ENCODE assay signal across 9 mouse cellular contexts in the genomic region with DNA sequence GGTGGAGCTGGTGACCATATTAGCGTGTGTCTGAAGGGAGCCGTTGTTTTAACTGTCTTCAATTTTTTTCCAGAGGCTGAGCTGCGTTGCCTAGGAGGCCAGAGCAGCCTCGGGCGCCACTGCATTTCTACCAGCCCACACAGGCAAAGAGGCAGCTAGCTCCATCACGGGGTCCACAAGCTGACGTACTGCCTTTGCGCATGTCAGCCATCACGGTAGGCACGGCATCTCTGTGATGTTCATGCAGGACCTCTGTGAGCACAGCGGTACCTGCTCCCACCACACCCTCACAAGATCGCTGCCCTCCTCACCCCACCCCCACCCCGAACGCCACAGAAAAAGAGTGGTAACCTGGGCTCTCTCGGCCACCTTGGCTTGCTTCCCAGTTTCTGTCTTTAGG.
A peak's percentile ranks its signal among the peaks of the same experiment; 100 is the strongest.
DNase-seq lines count a peak whose midpoint lies in the region; ATAC-seq and TF ChIP-seq lines count a peak whose summit lies in the region.
"Had no signal": no experiment of that assay in that cellular context is flagged by ENCODE, and none has a peak within 500 bp of the region (broad histone marks: within the 10 kb centered on the region; RNA-seq: fewer than 3 reads in every experiment).

No protein-coding gene starts in this region.

- peaks cover 30% of the 10 kb centered on the region for H3K4me1 ChIP-seq in heart, embryonic 15.5 days (replicated peaks)
- H3K4me1 ChIP-seq in heart, adult 2 months (ENCODE audit: control insufficient read depth, insufficient read depth, low read length), result peaks cover 4% of the 10 kb centered on the region
- peaks cover 18% of the 10 kb centered on the region for H3K4me1 ChIP-seq in neural tube, embryonic 15.5 days

- H3K4me3 ChIP-seq in heart, embryonic 15.5 days, result 0 out of 2 replicates have a peak overlapping the region, but pooled peaks have one; percentile 10
- no peak overlapping the region for H3K4me3 ChIP-seq in heart, adult 2 months
- no peak overlapping the region for H3K4me3 ChIP-seq in neural tube, embryonic 15.5 days (replicated peaks)

- TF ChIP-seq POLR2A in heart, adult 2 months (IDR thresholded peaks at IDR 0.05; ENCODE audit: insufficient read depth, low read depth, low read length), result no peak

- 62% methylated on average over 15 of the region's 15 CpGs for WGBS in heart, embryonic 15.5 days
- WGBS in heart, adult 2 months, result 70% methylated on average over 15 of the region's 15 CpGs
- 53% methylated on average over 15 of the region's 15 CpGs for WGBS in neural tube, embryonic 15.5 days

- no peak overlapping the region for H3K9ac ChIP-seq in heart, embryonic 15.5 days
- no peak overlapping the region for H3K9ac ChIP-seq in heart, adult 2 months (ENCODE audit: low read depth, low read length)
- H3K9ac ChIP-seq in neural tube, embryonic 15.5 days (replicated peaks), result no peak overlapping the region

- TF ChIP-seq CTCF in heart, adult 2 months (IDR thresholded peaks at IDR 0.05), result no peak

- no peaks in the 10 kb centered on the region for H3K79me2 ChIP-seq in heart, adult 2 months (replicated peaks; ENCODE audit: control insufficient read depth, insufficient read depth, low read length)

- no peak for DNase-seq in heart, adult 2 months
- DNase-seq in CD8-positive naive resting alpha-beta T cell, adult 2 months (ENCODE audit: low read depth in 2 of 2, low spot score in 2 of 2), result peak; percentile 47 to 56
- DNase-seq in frontal cortex, postnatal 36 days (ENCODE audit: low spot score in 2 of 2), result peak; percentile 29 to 65
- DNase-seq in kidney, adult 18-20 months, result no peak
- DNase-seq in urinary bladder, adult 18-20 months (ENCODE audit: low spot score in 2 of 2), result no peak
- DNase-seq in layer of hippocampus, postnatal 10 days (ENCODE audit: low spot score in 2 of 2), result no peak

- no peak overlapping the region for H3K27ac ChIP-seq in heart, embryonic 15.5 days
- no peak overlapping the region for H3K27ac ChIP-seq in heart, adult 2 months
- peak overlapping the region; percentile 69; the same call in 1 of the 2 replicates for H3K27ac ChIP-seq in neural tube, embryonic 15.5 days (replicated peaks)

- H3K27me3 ChIP-seq in heart, embryonic 15.5 days, result no peaks in the 10 kb centered on the region
- no peaks in the 10 kb centered on the region for H3K27me3 ChIP-seq in heart, adult 2 months (ENCODE audit: control insufficient read depth, insufficient read depth, low read length)
- no peaks in the 10 kb centered on the region for H3K27me3 ChIP-seq in neural tube, embryonic 15.5 days (replicated peaks)

- TF ChIP-seq EP300 in heart, adult 2 months (IDR thresholded peaks at IDR 0.05; ENCODE audit: insufficient read depth, low read depth, low read length), result no peak

- no peaks in the 10 kb centered on the region for H3K9me3 ChIP-seq in heart, embryonic 15.5 days (replicated peaks)
- no peaks in the 10 kb centered on the region for H3K9me3 ChIP-seq in neural tube, embryonic 15.5 days (replicated peaks)

- ATAC-seq in heart, embryonic 15.5 days (replicated peaks; ENCODE audit: insufficient number of reproducible peaks, insufficient read depth, low FRiP score, low read depth), result no peak
- ATAC-seq in neural tube, embryonic 15.5 days (ENCODE audit: low FRiP score), result peak; percentile 74

- peak overlapping the region; percentile 37 for H3K4me2 ChIP-seq in heart, embryonic 15.5 days
- peak overlapping the region; percentile 25 for H3K4me2 ChIP-seq in neural tube, embryonic 15.5 days
- H3K4me2 ChIP-seq: liver, embryonic 11.5 days had no signal

- no peaks in the 10 kb centered on the region for H3K36me3 ChIP-seq in heart, embryonic 15.5 days
- H3K36me3 ChIP-seq in heart, adult 2 months (ENCODE audit: control insufficient read depth, insufficient read depth, low read length), result no peaks in the 10 kb centered on the region
- H3K36me3 ChIP-seq in neural tube, embryonic 15.5 days, result no peaks in the 10 kb centered on the region

- intact Hi-C loops in heart, adult 2 months (cut with DNase I), result no loop called here

Comparison
In these comparisons a context has a peak if more than half of its experiments do, and no peak if none do; other contexts are left out.
1. DNase-seq: peak in CD8-positive naive resting alpha-beta T cell, adult 2 months (2 of 2) and frontal cortex, postnatal 36 days (2 of 2); none in heart, adult 2 months (0 of 2), kidney, adult 18-20 months (single experiment), urinary bladder, adult 18-20 months (0 of 2) and layer of hippocampus, postnatal 10 days (0 of 2).